Mouse (Mus musculus): ENCODE measurements around the gene H2-K1. TPM values are rescaled to one million over a fixed set of nuclear protein-coding genes. Genes with fewer than 3 reads are reported as not detected.

H2-K1 gene
- total and polyA plus RNA-seq, 2 experiments: 2,348 to 5,575 TPM

DNA sequence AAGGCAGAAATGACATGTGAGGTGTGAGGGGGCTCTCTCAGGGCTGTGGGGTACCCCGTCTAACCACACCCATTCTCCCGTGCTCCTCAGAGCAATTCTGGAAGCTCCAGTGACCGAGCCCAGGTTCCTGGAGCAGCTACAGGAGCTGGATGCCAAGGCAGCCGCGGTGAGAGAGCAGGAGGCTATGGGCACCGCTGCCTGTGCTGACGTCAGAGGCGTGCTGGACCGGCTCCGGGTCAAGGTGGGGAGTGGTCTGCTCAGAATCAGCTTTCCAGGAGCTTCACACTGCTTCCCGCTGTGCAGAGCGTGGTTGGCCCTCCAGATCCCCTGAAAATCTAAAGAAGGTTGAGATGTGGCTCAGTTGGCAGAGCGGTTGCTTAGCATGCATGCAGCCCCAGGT, 41.0 kb downstream of the H2-K1 start:
- no peak for DNase-seq (ENCODE audit: extremely low read depth, low read depth, low spot score)
- Histone ChIP-seq H3K9ac (ENCODE audit: low read depth, low read length) (no peak overlapping the region), H3K4me1 (ENCODE audit: control insufficient read depth, insufficient read depth, low read length) (peaks cover 3% of the 10 kb centered on the region), H3K36me3 (ENCODE audit: control insufficient read depth, insufficient read depth, low read length) (peaks cover 5% of the 10 kb centered on the region; the same call in 1 of the 2 replicates), H3K27ac (replicated peaks; ENCODE audit: insufficient read depth, low read depth, low read length) (no peak overlapping the region), H3K27me3 (ENCODE audit: control insufficient read depth, insufficient read depth, low read length) (no peaks in the 10 kb centered on the region), H3K4me3 (ENCODE audit: insufficient read depth, low read depth, low read length) (no peak overlapping the region), H3K79me2 (ENCODE audit: control insufficient read depth, insufficient read depth, low read length) (peaks cover 5% of the 10 kb centered on the region; the same call in 1 of the 2 replicates)
- 98% methylated on average over 13 of the region's 13 CpGs for WGBS
- TF ChIP-seq CTCF (IDR thresholded peaks at IDR 0.05; ENCODE audit: low read depth, low read length) (no peak), POLR2A (IDR thresholded peaks at IDR 0.05; ENCODE audit: extremely low read depth, insufficient read depth, low read length) (no peak)

DNA sequence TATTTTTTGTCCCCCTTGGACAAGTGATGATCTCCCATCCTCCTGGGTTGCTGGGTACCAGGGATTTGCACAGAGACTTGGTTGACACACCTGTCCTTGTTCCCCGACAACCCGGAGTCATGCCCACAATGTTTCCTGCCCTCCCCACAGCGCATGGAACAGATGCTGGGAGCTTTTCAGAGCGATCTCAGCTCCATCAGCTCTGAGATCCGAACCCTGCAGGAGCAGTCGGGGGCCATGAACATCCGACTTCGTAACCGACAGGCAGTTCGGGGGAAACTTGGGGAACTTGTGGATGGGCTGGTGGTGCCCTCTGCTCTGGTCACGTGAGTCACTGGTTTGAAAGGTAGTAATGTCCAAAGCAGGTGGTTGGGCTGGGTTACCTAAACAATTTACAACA, 41.7 kb downstream of the H2-K1 start:
- no peak for DNase-seq (ENCODE audit: extremely low read depth, low read depth, low spot score)
- H3K36me3 ChIP-seq (ENCODE audit: control insufficient read depth, insufficient read depth, low read length): peaks cover 6% of the 10 kb centered on the region
- WGBS: 97% methylated on average over 11 of the region's 11 CpGs

DNA sequence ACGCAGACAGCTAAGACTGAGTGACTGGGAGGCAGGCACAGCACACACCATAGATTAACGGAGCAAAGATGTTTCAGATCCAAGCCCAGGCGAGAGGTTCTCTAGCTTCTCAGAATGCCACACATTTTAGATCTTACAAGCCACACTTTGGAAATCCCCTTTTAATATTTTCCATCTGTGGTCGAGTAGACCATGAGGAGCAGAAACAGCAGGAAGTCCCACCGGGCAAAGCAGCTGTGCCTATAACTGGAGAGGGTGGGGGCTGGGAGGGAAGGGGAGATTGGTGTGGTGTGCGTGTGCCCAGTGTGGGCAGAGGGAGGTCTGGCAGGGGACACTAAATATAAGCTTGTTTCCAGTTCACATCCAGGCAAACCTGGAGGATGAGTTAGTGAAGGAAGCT, 42.7 kb downstream of the H2-K1 start:
- WGBS: 87% methylated on average over 6 of the region's 6 CpGs
- H3K9ac ChIP-seq (ENCODE audit: low read depth, low read length): no peak overlapping the region
- no peak for DNase-seq (ENCODE audit: extremely low read depth, low read depth, low spot score)
- no peaks in the 10 kb centered on the region for H3K27me3 ChIP-seq (ENCODE audit: control insufficient read depth, insufficient read depth, low read length)
- H3K79me2 ChIP-seq (ENCODE audit: control insufficient read depth, insufficient read depth, low read length): peaks cover 5% of the 10 kb centered on the region; the same call in 1 of the 2 replicates
- TF ChIP-seq CTCF (IDR thresholded peaks at IDR 0.05; ENCODE audit: low read depth, low read length): no peak
- no peak for TF ChIP-seq POLR2A (IDR thresholded peaks at IDR 0.05; ENCODE audit: extremely low read depth, insufficient read depth, low read length)
- H3K36me3 ChIP-seq (ENCODE audit: control insufficient read depth, insufficient read depth, low read length): peaks cover 15% of the 10 kb centered on the region
- no peak overlapping the region for H3K4me3 ChIP-seq (ENCODE audit: insufficient read depth, low read depth, low read length)
- no peak overlapping the region for H3K27ac ChIP-seq (replicated peaks; ENCODE audit: insufficient read depth, low read depth, low read length)
- peaks cover 9% of the 10 kb centered on the region for H3K4me1 ChIP-seq (ENCODE audit: control insufficient read depth, insufficient read depth, low read length)

More for the DNA sequence above, 41.7 kb downstream of the H2-K1 start:
- H3K27me3 ChIP-seq (ENCODE audit: control insufficient read depth, insufficient read depth, low read length): no peaks in the 10 kb centered on the region
- no peak overlapping the region for H3K4me3 ChIP-seq (ENCODE audit: insufficient read depth, low read depth, low read length)
- peaks cover 5% of the 10 kb centered on the region; the same call in 1 of the 2 replicates for H3K79me2 ChIP-seq (ENCODE audit: control insufficient read depth, insufficient read depth, low read length)
- TF ChIP-seq CTCF (IDR thresholded peaks at IDR 0.05; ENCODE audit: low read depth, low read length) (no peak), POLR2A (IDR thresholded peaks at IDR 0.05; ENCODE audit: extremely low read depth, insufficient read depth, low read length) (no peak)
- H3K9ac ChIP-seq (ENCODE audit: low read depth, low read length): no peak overlapping the region
- peaks cover 5% of the 10 kb centered on the region for H3K4me1 ChIP-seq (ENCODE audit: control insufficient read depth, insufficient read depth, low read length)
- H3K27ac ChIP-seq (replicated peaks; ENCODE audit: insufficient read depth, low read depth, low read length): no peak overlapping the region

DNA sequence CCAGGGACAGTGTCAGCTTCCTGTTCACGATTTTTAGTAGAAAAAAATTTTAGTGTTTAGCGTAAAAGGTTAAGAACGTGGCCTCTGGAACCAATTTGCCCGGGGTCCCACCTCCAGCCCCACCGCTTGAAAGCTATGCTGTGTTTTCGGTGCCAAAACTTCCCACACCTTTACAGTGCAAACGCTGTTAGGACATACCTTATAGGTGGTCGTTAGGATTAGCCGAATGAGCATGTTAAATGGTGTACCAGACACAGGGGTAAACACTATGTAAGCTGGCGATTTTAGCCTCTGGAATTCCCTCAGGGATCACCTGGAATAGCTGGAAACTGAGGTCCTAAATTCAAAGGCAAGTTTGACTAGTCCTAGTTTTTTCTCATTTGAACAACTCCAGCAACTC, 43.8 kb downstream of the H2-K1 start:
- Histone ChIP-seq H3K27me3 (ENCODE audit: control insufficient read depth, insufficient read depth, low read length) (no peaks in the 10 kb centered on the region), H3K4me3 (ENCODE audit: insufficient read depth, low read depth, low read length) (peak overlapping the region; percentile 81), H3K36me3 (ENCODE audit: control insufficient read depth, insufficient read depth, low read length) (peaks cover 21% of the 10 kb centered on the region), H3K27ac (replicated peaks; ENCODE audit: insufficient read depth, low read depth, low read length) (peak overlapping the region; percentile 93), H3K4me1 (ENCODE audit: control insufficient read depth, insufficient read depth, low read length) (peaks cover 9% of the 10 kb centered on the region), H3K9ac (ENCODE audit: low read depth, low read length) (peak overlapping the region; percentile 83), H3K79me2 (ENCODE audit: control insufficient read depth, insufficient read depth, low read length) (peaks cover 5% of the 10 kb centered on the region; the same call in 1 of the 2 replicates)
- TF ChIP-seq CTCF (IDR thresholded peaks at IDR 0.05; ENCODE audit: low read depth, low read length) (no peak), POLR2A (IDR thresholded peaks at IDR 0.05; ENCODE audit: extremely low read depth, insufficient read depth, low read length) (no peak)
- 5% methylated on average over 10 of the region's 10 CpGs for WGBS
- DNase-seq (ENCODE audit: extremely low read depth, low read depth, low spot score): no peak

DNA sequence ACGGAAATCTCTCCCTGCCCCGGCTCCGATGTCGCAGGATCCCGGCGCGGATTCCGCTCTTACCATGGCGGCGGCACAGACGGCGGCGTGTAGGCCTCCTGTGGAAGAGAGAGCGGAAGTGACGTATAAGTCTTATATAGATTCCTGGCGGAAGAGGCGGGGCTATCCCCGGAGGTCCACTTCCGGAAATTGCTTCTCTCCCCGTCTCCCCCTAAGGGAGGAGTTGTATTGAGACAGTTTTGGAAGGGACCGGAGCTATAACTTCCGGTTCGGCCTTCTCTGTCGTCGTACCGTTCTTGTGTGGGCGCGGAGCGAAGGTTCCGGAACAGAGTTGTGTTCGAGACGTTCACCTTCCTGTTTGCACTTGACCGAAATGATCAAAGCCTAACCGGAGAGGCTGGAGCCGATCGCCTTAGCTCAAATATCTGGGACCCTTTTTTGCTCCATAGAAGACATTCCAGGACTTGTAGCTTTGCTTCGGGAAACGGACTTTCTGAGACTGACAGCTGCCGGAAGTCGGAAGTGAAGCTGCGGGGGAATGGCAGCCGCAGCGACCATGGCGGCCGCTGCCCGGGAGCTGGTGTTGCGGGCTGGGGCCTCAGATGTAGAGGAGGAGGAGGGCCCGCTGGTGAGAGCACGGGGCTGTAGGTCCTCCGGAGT, 44.5 kb downstream of the H2-K1 start, which contains the start of the genes Vps52 and Rps18:
Gene Vps52, plus strand, starts transcription at position 258 of the 660 bp plus-strand sequence.
Gene Rps18, minus strand, starts transcription at position 447 of the 660 bp plus-strand sequence.
- Histone ChIP-seq H3K36me3 (ENCODE audit: control insufficient read depth, insufficient read depth, low read length) (peaks cover 21% of the 10 kb centered on the region), H3K79me2 (ENCODE audit: control insufficient read depth, insufficient read depth, low read length) (peaks cover 5% of the 10 kb centered on the region; the same call in 1 of the 2 replicates)

More for the DNA sequence above, 44.5 kb downstream of the H2-K1 start, which contains the start of the genes Vps52 and Rps18:
- H3K27me3 ChIP-seq (ENCODE audit: control insufficient read depth, insufficient read depth, low read length): no peaks in the 10 kb centered on the region
- no peak for TF ChIP-seq CTCF (IDR thresholded peaks at IDR 0.05; ENCODE audit: low read depth, low read length)
- TF ChIP-seq POLR2A (IDR thresholded peaks at IDR 0.05; ENCODE audit: extremely low read depth, insufficient read depth, low read length): peak; percentile 92
- DNase-seq (ENCODE audit: extremely low read depth, low read depth, low spot score): peak; percentile 96
- WGBS: under 1% methylated on average over 50 of the region's 50 CpGs
- peak within 1 kb of the TSS; percentile 95 for H3K9ac ChIP-seq (ENCODE audit: low read depth, low read length)
- peak within 1 kb of the TSS; percentile 93 for H3K27ac ChIP-seq (replicated peaks; ENCODE audit: insufficient read depth, low read depth, low read length)
- H3K4me3 ChIP-seq (ENCODE audit: insufficient read depth, low read depth, low read length): peak within 1 kb of the TSS; percentile 92
- peaks cover 9% of the 10 kb centered on the region for H3K4me1 ChIP-seq (ENCODE audit: control insufficient read depth, insufficient read depth, low read length)
